Mouse (Mus musculus) cerebellum, postnatal 10 days (tissue): ENCODE measurements around the gene Ubl3.

ENCODE experiments used
- DNase-seq, 2 experiments: peaks; one replicate each; pipeline ENCODE4 v3.0.0; 2021; ENCODE audit warnings: mixed read lengths in 2 of 2

Ubl3 gene

DNA sequence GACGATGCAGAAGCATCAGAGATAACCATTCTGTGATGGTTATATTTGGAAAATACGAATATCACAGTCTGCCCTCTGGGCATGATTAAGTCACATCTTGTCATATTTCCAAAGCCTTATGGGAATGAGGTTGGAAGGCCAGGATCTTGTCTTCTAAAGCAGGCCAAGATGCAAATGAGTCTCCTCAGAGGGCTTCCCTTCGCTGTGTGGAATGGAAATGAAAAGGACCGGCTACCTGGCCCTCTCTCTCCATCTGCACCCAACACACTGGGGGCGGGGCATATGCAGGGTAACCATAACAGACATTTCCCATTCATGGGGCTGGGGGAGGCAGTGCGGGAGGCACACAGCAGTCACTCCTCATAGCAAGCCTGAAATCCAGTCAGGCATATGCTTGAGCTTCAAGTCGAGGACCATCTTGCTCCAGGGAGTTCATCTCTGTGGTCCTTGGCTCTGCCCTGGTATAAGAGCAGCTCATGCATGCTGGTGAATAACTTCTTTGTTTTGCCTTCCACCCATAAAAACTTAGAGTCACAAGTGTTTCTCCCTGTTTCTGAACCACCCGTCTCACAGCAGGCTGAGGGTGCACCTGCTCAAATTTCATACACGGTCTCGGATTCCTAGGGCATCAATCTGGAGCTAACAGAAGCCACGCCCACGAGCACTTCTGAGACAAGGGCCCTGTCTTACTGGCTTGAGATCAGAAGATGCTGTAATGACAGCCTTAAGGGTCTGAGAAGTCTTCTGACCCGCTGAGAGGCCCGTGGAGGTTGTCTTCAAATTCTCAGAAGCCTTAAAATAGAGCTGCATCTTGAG lies 83.8 kb downstream of the Ubl3 start:
- no peak for DNase-seq

DNA sequence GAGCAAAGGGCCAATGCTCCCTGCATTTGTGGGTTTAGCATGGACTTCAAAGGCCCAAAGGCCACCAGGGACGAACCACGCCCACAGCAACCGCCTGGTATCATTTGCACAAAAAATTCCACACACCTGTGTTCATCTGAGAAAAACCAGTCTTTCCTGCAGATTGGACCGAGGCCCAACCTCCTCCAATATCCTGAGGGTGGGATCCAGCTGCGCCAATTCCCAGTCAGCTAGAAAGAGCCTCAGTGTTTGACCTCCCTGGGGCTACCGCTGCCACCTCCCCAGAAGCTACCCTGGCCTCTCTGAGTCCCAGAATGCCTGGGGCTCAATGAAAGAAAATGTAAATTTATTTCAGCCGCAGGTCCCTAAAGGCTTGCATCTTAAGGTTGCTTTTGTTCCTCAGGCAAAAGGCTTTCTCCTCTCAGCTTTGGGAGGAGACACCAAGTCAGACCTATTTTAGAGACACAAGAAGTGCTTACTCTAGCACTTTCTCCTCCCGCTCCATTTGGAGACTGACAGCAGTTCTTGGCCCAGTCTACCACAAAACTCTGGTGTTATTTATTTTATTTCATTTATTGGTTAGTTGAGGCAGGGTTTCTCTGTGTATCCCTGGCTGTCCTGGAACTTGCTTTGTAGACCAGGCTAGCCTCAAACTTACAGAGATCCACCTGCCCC lies 85.5 kb downstream of the Ubl3 start:
- DNase-seq: no peak

DNA sequence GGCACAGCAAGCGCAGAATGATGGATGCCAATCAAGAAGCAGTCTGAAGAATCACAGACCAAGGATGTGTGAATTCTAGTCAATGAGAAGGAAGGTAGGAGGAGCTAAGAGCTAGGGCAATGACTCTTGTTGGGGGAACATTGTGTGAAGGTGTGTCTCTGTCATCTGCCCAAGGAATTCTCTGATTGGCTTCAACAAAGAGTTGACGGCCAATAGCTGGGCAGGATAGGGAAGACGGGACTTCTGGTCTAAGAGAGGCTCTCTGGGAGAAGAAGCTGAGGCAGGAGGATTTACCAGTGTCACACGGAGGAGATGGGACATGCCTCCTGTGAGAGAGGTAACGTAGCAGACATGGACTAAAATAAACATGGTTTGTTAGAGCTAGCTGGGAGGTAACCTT lies 86.5 kb downstream of the Ubl3 start:
- no peak for DNase-seq

DNA sequence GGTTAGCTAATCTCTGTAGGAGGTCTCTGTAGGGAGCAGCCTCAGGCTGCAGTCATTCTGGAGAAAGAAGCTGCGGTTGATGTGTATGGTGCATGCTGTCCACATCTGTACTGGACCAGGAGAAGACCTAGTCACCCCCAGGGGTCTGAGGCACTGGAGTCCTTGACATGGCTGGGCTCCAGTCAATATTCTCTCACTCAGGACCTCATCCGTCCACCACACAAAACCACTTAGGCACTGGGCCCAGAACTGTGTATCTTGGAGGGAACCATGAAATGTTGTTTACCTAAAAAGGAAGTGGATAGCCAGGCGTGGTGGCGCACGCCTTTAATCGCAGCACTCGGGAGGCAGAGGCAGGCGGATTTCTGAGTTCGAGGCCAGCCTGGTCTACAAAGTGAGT lies 87.5 kb downstream of the Ubl3 start:
- no peak for DNase-seq

DNA sequence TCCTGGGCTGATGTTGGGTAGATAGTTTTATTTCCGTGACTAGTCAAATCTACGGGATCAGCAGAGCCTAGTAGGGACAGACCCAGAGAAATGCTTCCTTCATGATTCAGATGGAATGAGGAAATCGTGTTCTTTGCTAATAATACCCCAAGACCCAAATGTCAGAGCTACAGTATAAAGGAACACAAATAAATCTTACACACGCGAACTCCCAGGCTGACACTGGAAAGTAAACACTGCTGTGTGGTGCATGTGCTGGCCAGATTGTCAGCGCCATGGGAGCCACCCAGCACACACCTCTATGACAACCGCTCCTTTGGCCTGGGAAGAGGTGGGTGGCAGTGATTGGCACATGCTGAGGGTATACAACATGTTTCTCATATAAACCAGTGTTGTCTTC lies 88.1 kb downstream of the Ubl3 start:
- no peak for DNase-seq

DNA sequence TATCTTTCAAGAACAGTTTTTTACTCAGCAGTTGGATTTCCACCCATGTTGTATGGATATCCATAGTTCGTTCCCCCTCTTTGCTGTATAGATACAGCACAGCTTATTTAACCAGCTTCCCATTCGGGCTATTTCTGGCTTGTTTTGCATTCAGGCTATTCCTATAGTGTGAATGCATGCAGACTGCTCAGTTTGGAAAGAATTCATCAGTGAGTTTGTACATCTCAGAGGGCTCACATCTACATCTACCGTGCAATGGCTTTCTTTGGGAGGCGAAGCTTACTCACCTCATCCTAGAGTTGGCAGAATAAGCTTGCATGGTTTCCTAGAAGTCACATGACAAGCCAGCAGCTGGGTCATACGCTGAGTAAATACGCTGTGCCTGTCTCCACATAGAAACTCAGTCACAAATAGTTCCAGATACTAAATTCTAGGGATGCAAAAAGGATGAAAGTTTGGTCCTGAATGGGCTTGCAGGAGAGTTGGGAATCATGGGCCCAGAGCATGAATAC lies 88.8 kb downstream of the Ubl3 start:
- DNase-seq: no peak
